ENCODE assay signal across 8 mouse cellular contexts in the genomic region with DNA sequence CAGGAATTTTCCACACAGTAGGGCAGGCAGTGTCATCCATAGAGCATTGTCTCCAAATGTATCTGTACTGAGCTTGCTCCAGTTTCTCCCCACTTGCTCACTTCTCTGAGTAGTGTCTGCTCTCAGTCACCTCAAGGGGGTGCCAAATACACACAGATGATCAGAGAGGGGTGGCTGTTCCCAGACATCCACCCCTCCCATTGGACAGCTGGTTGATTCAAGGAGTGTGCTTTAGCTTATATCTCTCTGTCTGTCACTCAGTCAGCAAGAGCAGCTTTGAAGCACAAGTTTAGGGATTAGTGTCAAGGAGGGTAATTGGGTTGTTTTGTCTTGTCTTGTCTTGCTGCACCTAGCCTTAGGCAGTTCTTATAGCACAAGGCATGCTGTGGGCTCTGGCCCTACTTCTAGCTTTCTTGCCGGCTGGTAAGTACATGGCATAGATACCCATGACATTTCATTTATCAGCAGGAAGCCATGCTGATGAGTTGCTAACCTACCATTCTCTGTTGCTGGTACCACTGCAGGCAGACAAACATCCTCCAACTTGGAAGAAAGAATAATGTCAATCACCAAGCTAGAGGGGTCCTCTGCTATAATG.
DNase-seq lines count a peak whose midpoint lies in the region; ATAC-seq lines count a peak whose summit lies in the region.

No protein-coding gene starts in this region.

- H3K4me2 ChIP-seq in heart, embryonic 12.5 days, result no peak overlapping the region
- H3K4me2 ChIP-seq in liver, embryonic 15.5 days, result peak overlapping the region; percentile 60
- H3K4me2 ChIP-seq in neural tube, embryonic 13.5 days, result no peak overlapping the region

- no peaks in the 10 kb centered on the region for H3K27me3 ChIP-seq in heart, embryonic 12.5 days (replicated peaks)
- H3K27me3 ChIP-seq in liver, embryonic 15.5 days, result no peaks in the 10 kb centered on the region
- H3K27me3 ChIP-seq in neural tube, embryonic 13.5 days, result no peaks in the 10 kb centered on the region

- H3K4me1 ChIP-seq in heart, embryonic 12.5 days (replicated peaks), result peaks cover 3% of the 10 kb centered on the region
- peaks cover 23% of the 10 kb centered on the region for H3K4me1 ChIP-seq in liver, embryonic 15.5 days (replicated peaks)
- H3K4me1 ChIP-seq in neural tube, embryonic 13.5 days (replicated peaks), result no peaks in the 10 kb centered on the region

- H3K27ac ChIP-seq in heart, embryonic 12.5 days (ENCODE audit: poor library complexity, severe bottlenecking), result no peak overlapping the region
- H3K27ac ChIP-seq in liver, embryonic 15.5 days (replicated peaks), result peak overlapping the region; percentile 88
- H3K27ac ChIP-seq in neural tube, embryonic 13.5 days (replicated peaks), result no peak overlapping the region

- 41% methylated on average over 1 of the region's 1 CpGs for WGBS in heart, embryonic 12.5 days
- WGBS in liver, embryonic 15.5 days (ENCODE audit: insufficient replicate concordance), result 4% methylated on average over 1 of the region's 1 CpGs
- 67% methylated on average over 1 of the region's 1 CpGs for WGBS in neural tube, embryonic 13.5 days

- H3K9ac ChIP-seq in heart, embryonic 12.5 days, result no peak overlapping the region
- H3K9ac ChIP-seq in liver, embryonic 15.5 days, result 0 out of 2 replicates have a peak overlapping the region, but pooled peaks have one; percentile 21
- no peak overlapping the region for H3K9ac ChIP-seq in neural tube, embryonic 13.5 days

- no peak overlapping the region for H3K4me3 ChIP-seq in heart, embryonic 12.5 days
- H3K4me3 ChIP-seq in liver, embryonic 15.5 days (replicated peaks), result peak overlapping the region; percentile 15
- no peak overlapping the region for H3K4me3 ChIP-seq in neural tube, embryonic 13.5 days

- H3K36me3 ChIP-seq in heart, embryonic 12.5 days, result no peaks in the 10 kb centered on the region
- H3K36me3 ChIP-seq in liver, embryonic 15.5 days (replicated peaks), result no peaks in the 10 kb centered on the region
- H3K36me3 ChIP-seq in neural tube, embryonic 13.5 days, result no peaks in the 10 kb centered on the region

- peak; percentile 47 for DNase-seq in A20 (ENCODE audit: low read depth, low spot score)
- peak; percentile 72 for DNase-seq in R1 (ENCODE audit: low read depth, low spot score)
- peak; percentile 61 for DNase-seq in kidney, postnatal 10 days
- no peak for DNase-seq in urinary bladder, postnatal 14 days (ENCODE audit: low spot score)

- peak; percentile 88 for ATAC-seq in common myeloid progenitor, adult 5-6 weeks (replicated peaks; ENCODE audit: low read depth, poor library complexity, severe bottlenecking)
- ATAC-seq in heart, embryonic 12.5 days (ENCODE audit: insufficient number of reproducible peaks, low FRiP score), result peak; percentile 63; the same call in 1 of the 2 replicates
- ATAC-seq in liver, embryonic 15.5 days (ENCODE audit: insufficient read depth), result peak; percentile 80
- ATAC-seq in neural tube, embryonic 13.5 days (ENCODE audit: low read depth), result peak; percentile 65

- H3K9me3 ChIP-seq in heart, embryonic 12.5 days (replicated peaks), result no peaks in the 10 kb centered on the region
- H3K9me3 ChIP-seq in liver, embryonic 15.5 days (replicated peaks), result no peaks in the 10 kb centered on the region
- H3K9me3 ChIP-seq in neural tube, embryonic 13.5 days, result no peaks in the 10 kb centered on the region
